Mouse (Mus musculus) frontal cortex, adult 2 months (tissue): ENCODE measurements around the gene Rgs6. TPM values are rescaled to one million over a fixed set of nuclear protein-coding genes. Genes with fewer than 3 reads are reported as not detected.

Experiments
- DNase-seq, 2 experiments: peaks; one replicate each; pipeline ENCODE4 v3.0.0; 2022; ENCODE audit warnings: low spot score in 1 of 2; ENCODE audit errors: extremely low spot score in 1 of 2
- polyA plus RNA-seq: library from polyadenylated mRNA; depleted of rRNA; stranded (reverse); fragments of >200 nt; gene quantifications from 2 replicates; pipeline ENCODE4 v1.2.3, GENCODE M21; 2012

Gene Rgs6
- polyA plus RNA-seq, 1 experiment, result 26.6 TPM

- DNase-seq, result no peak
These were observed 563.4 kb downstream of the Rgs6 start for GRCm38 (mm10) chr12:83151474-83151873.

GRCm38 (mm10) chr12:83160211-83160610 lies 572.1 kb downstream of the Rgs6 start:
- DNase-seq, result no peak

GRCm38 (mm10) chr12:83160700-83161099 lies 572.6 kb downstream of the Rgs6 start:
- no peak for DNase-seq

- DNase-seq, result no peak
These were observed 575.6 kb downstream of the Rgs6 start for GRCm38 (mm10) chr12:83163721-83164120.

GRCm38 (mm10) chr12:83165058-83165457 lies 577.0 kb downstream of the Rgs6 start:
- no peak for DNase-seq

GRCm38 (mm10) chr12:83168310-83168709 lies 580.2 kb downstream of the Rgs6 start:
- peak in 1 of 2 experiments; percentile 71 for DNase-seq

GRCm38 (mm10) chr12:83169495-83170209 lies 581.6 kb downstream of the Rgs6 start:
- peak; percentile 37 to 57 for DNase-seq

GRCm38 (mm10) chr12:83178770-83179169 lies 590.7 kb downstream of the Rgs6 start:
- peak in 1 of 2 experiments; percentile 35 for DNase-seq

- DNase-seq, result no peak
These were observed 591.8 kb downstream of the Rgs6 start for GRCm38 (mm10) chr12:83179860-83180259.

GRCm38 (mm10) chr12:83180561-83180960 lies 592.5 kb downstream of the Rgs6 start:
- no peak for DNase-seq

- no peak for DNase-seq
These were observed 613.6 kb downstream of the Rgs6 start for GRCm38 (mm10) chr12:83201674-83202073.

GRCm38 (mm10) chr12:83204361-83204760 lies 616.3 kb downstream of the Rgs6 start:
- DNase-seq, result no peak

GRCm38 (mm10) chr12:83206866-83207265 lies 618.8 kb downstream of the Rgs6 start:
- DNase-seq, result no peak

- DNase-seq, result no peak
These were observed 619.4 kb downstream of the Rgs6 start for GRCm38 (mm10) chr12:83207481-83207880.

GRCm38 (mm10) chr12:83208011-83208410 lies 619.9 kb downstream of the Rgs6 start:
- no peak for DNase-seq

- no peak for DNase-seq
These were observed 620.7 kb downstream of the Rgs6 start for GRCm38 (mm10) chr12:83208841-83209240.

GRCm38 (mm10) chr12:83209461-83209860 lies 621.4 kb downstream of the Rgs6 start:
- DNase-seq, result no peak

GRCm38 (mm10) chr12:83210294-83210693 lies 622.2 kb downstream of the Rgs6 start:
- DNase-seq, result no peak

GRCm38 (mm10) chr12:83210735-83211134 lies 622.6 kb downstream of the Rgs6 start:
- DNase-seq, result no peak

- DNase-seq, result no peak
These were observed 623.2 kb downstream of the Rgs6 start for GRCm38 (mm10) chr12:83211146-83211822.
